Mouse (Mus musculus) heart, embryonic 14.5 days (tissue): ENCODE measurements around the gene Jade1. TPM values are rescaled to one million over a fixed set of nuclear protein-coding genes. Genes with fewer than 3 reads are reported as not detected.
A peak's percentile ranks its signal among the peaks of the same experiment; 100 is the strongest.

Experiments used
- ATAC-seq: fragments of 200-750 bp; cut with Nextera tagmentation; 2 replicates; pipeline ENCODE4 v1.8.0; 2017; ENCODE audit warnings: low read depth, moderate TSS enrichment; ENCODE audit not compliant: insufficient number of reproducible peaks, insufficient read depth, low FRiP score
- H3K27ac ChIP-seq, 2 experiments: fragments of 200-500 bp in 1 of 2; fragments of 300-500 bp in 1 of 2; sonication (generic) in 1 of 2; replicated peaks in 1 of 2; 2 replicates each; pipeline ENCODE4 v1.5.1; 2012 to 2014; ENCODE audit warnings: low read depth in 2 of 2, low read length in 2 of 2, control low read depth in 1 of 2, mild to moderate bottlenecking in 1 of 2, mixed read lengths in 1 of 2; ENCODE audit not compliant: control insufficient read depth in 1 of 2, insufficient read depth in 1 of 2
- H3K27me3 ChIP-seq: fragments of 300-500 bp; sonication (generic); 2 replicates; pipeline ENCODE4 v1.6.1; 2014; ENCODE audit warnings: mild to moderate bottlenecking, low read length, control low read depth; ENCODE audit not compliant: control insufficient read depth, insufficient read depth
- H3K36me3 ChIP-seq: fragments of 300-500 bp; sonication (generic); 2 replicates; pipeline ENCODE4 v1.6.1; 2014; ENCODE audit warnings: mild to moderate bottlenecking, control low read depth, low read length, mixed read lengths; ENCODE audit not compliant: control insufficient read depth, insufficient read depth
- H3K4me1 ChIP-seq, 2 experiments: fragments of 200-500 bp in 1 of 2; fragments of 300-500 bp in 1 of 2; sonication (generic) in 1 of 2; 2 replicates each; pipeline ENCODE4 v1.6.1; 2012 to 2014; ENCODE audit warnings: low read length in 2 of 2, control low read depth in 1 of 2, mixed read lengths in 1 of 2; ENCODE audit not compliant: control insufficient read depth in 2 of 2, insufficient read depth in 2 of 2
- H3K4me2 ChIP-seq: fragments of 300-500 bp; sonication (generic); 2 replicates; pipeline ENCODE4 v1.6.1; 2014; ENCODE audit warnings: mild to moderate bottlenecking, low read length
- H3K4me3 ChIP-seq, 2 experiments: fragments of 200-500 bp in 1 of 2; fragments of 300-500 bp in 1 of 2; sonication (generic) in 1 of 2; 2 replicates each; pipeline ENCODE4 v1.5.1; 2012 to 2014; ENCODE audit warnings: low read length in 2 of 2, mild to moderate bottlenecking in 2 of 2, control low read depth in 1 of 2, low read depth in 1 of 2, moderate library complexity in 1 of 2; ENCODE audit not compliant: control insufficient read depth in 1 of 2, insufficient read depth in 1 of 2
- H3K9ac ChIP-seq: fragments of 300-500 bp; sonication (generic); 2 replicates; pipeline ENCODE4 v1.6.1; 2014; ENCODE audit warnings: mild to moderate bottlenecking, low read length
- H3K9me3 ChIP-seq: fragments of 300-500 bp; sonication (generic); 2 replicates; pipeline ENCODE4 v1.6.1; 2016; ENCODE audit warnings: low read length, control low read depth; ENCODE audit not compliant: control insufficient read depth
- WGBS: fragments of 180-500 bp; shearing (Covaris S2); extraction: QIAGEN DNeasy Blood & Tissue Kit; methylation state at CpG from one replicate; pipeline ENCODE4 v1.1.7; 2014; 5-methylcytosine and 5-hydroxymethylcytosine counted together
- polyA plus RNA-seq: library from polyadenylated mRNA; unstranded; fragments of >200 nt; fragmentation: Nextera tagmentation; extraction: Ambion mirVana; gene quantifications from 2 replicates; pipeline ENCODE4 v1.2.1, GENCODE M21; 2014

Jade1 gene
- polyA plus RNA-seq, 1 experiment from 2014 or later = 16.9 TPM

- Histone ChIP-seq H3K9ac (no peak overlapping the region), H3K27me3 (no peaks in the 10 kb centered on the region), H3K36me3 (peaks cover 59% of the 10 kb centered on the region), H3K4me3 (no peak overlapping the region), H3K27ac (peak overlapping the region; percentile 58 to 65), H3K4me1 (peaks cover 17 to 27% of the 10 kb centered on the region in 2 experiments), H3K4me2 (peak overlapping the region; percentile 27; the same call in 1 of the 2 replicates), H3K9me3 (no peaks in the 10 kb centered on the region)
- WGBS = 59% methylated on average over 14 of the region's 14 CpGs
- ATAC-seq = peak; percentile 26; the same call in 1 of the 2 replicates
Observed at GRCm38 (mm10) chr3:41599806-41600589, 44.5 kb downstream of the Jade1 start.

GRCm38 (mm10) chr3:41601226-41602020 lies 45.9 kb downstream of the Jade1 start:
- Histone ChIP-seq H3K4me1 (peaks cover 26 to 35% of the 10 kb centered on the region in 2 experiments), H3K4me2 (no peak overlapping the region), H3K27ac (no peak overlapping the region), H3K27me3 (no peaks in the 10 kb centered on the region), H3K9me3 (no peaks in the 10 kb centered on the region), H3K36me3 (peaks cover 48% of the 10 kb centered on the region), H3K9ac (no peak overlapping the region), H3K4me3 (no peak overlapping the region)
- ATAC-seq = no peak
- WGBS = 79% methylated on average over 9 of the region's 9 CpGs

- Histone ChIP-seq H3K4me2 (no peak overlapping the region), H3K4me1 (peaks cover 30 to 47% of the 10 kb centered on the region in 2 experiments), H3K9me3 (no peaks in the 10 kb centered on the region), H3K27ac (no peak overlapping the region), H3K9ac (no peak overlapping the region), H3K36me3 (peaks cover 33% of the 10 kb centered on the region), H3K4me3 (no peak overlapping the region), H3K27me3 (no peaks in the 10 kb centered on the region)
- no peak for ATAC-seq
- WGBS = 71% methylated on average over 10 of the region's 10 CpGs
Observed at GRCm38 (mm10) chr3:41602933-41603332, 47.4 kb downstream of the Jade1 start.

GRCm38 (mm10) chr3:41603470-41604019 lies 48.0 kb downstream of the Jade1 start:
- H3K36me3 ChIP-seq = peaks cover 27% of the 10 kb centered on the region
- no peak for ATAC-seq
- no peak overlapping the region for H3K9ac ChIP-seq
- no peaks in the 10 kb centered on the region for H3K27me3 ChIP-seq
- H3K4me2 ChIP-seq = no peak overlapping the region
- no peaks in the 10 kb centered on the region for H3K9me3 ChIP-seq
- WGBS = 66% methylated on average over 5 of the region's 5 CpGs
- H3K4me1 ChIP-seq = peaks cover 26 to 43% of the 10 kb centered on the region in 2 experiments
- H3K4me3 ChIP-seq = no peak overlapping the region
- no peak overlapping the region for H3K27ac ChIP-seq

- peaks cover 27% of the 10 kb centered on the region for H3K36me3 ChIP-seq
Observed at GRCm38 (mm10) chr3:41604629-41605321, 49.2 kb downstream of the Jade1 start.

GRCm38 (mm10) chr3:41605601-41606329 lies 50.2 kb downstream of the Jade1 start:
- WGBS = 63% methylated on average over 13 of the region's 13 CpGs
- Histone ChIP-seq H3K9me3 (no peaks in the 10 kb centered on the region), H3K27me3 (no peaks in the 10 kb centered on the region), H3K4me2 (no peak overlapping the region), H3K27ac (peak overlapping the region; percentile 6 to 10; a peak in 1 of 4 replicates), H3K4me1 (peaks cover 18 to 30% of the 10 kb centered on the region in 2 experiments), H3K36me3 (peaks cover 28% of the 10 kb centered on the region), H3K9ac (no peak overlapping the region), H3K4me3 (no peak overlapping the region)
- no peak for ATAC-seq

More at GRCm38 (mm10) chr3:41604629-41605321, 49.2 kb downstream of the Jade1 start:
- Histone ChIP-seq H3K27ac (no peak overlapping the region), H3K4me3 (no peak overlapping the region), H3K9me3 (no peaks in the 10 kb centered on the region), H3K4me2 (no peak overlapping the region), H3K9ac (no peak overlapping the region), H3K27me3 (no peaks in the 10 kb centered on the region), H3K4me1 (peaks cover 21 to 37% of the 10 kb centered on the region in 2 experiments)
- 91% methylated on average over 12 of the region's 12 CpGs for WGBS
- ATAC-seq = no peak
